Mouse (Mus musculus): ENCODE measurements around the gene Spint5.

GRCm38 (mm10) chr2:164748991-164749390 is 33.9 kb downstream of the Spint5 start:
- no peak for TF ChIP-seq GATA1 (IDR thresholded peaks at IDR 0.05; ENCODE audit: low read length)
- TF ChIP-seq TAL1 (IDR thresholded peaks at IDR 0.05; ENCODE audit: low read length) = no peak

Data from erythroblast, embryonic 14.5 days (primary cell).